Mouse (Mus musculus) kidney, embryonic 14.5 days (tissue): ENCODE data around the gene Tmprss4. TPM values are rescaled to one million over a fixed set of nuclear protein-coding genes. Genes with fewer than 3 reads are reported as not detected.

Experiments used
- ATAC-seq: fragments of 200-750 bp; cut with Nextera tagmentation; 2 replicates; pipeline ENCODE4 v1.8.0; 2017; ENCODE audit warnings: moderate number of reproducible peaks, mild to moderate bottlenecking, moderate TSS enrichment, moderate library complexity; ENCODE audit not compliant: low FRiP score, low TSS enrichment
- H3K27ac ChIP-seq: fragments of 300-500 bp; sonication (generic); 2 replicates; pipeline ENCODE4 v1.5.1; 2014; ENCODE audit warnings: low read depth, mild to moderate bottlenecking, low read length, moderate library complexity, mixed read lengths
- H3K27me3 ChIP-seq: fragments of 300-500 bp; sonication (generic); 2 replicates; pipeline ENCODE4 v1.6.1; 2014; ENCODE audit warnings: mild to moderate bottlenecking, low read length; ENCODE audit not compliant: control insufficient read depth, insufficient read depth
- H3K36me3 ChIP-seq: fragments of 300-500 bp; sonication (generic); 2 replicates; pipeline ENCODE4 v1.6.1; 2014; ENCODE audit warnings: low read length, mixed read lengths; ENCODE audit not compliant: control insufficient read depth, insufficient read depth
- H3K4me1 ChIP-seq: fragments of 300-500 bp; sonication (generic); 2 replicates; pipeline ENCODE4 v1.6.1; 2014; ENCODE audit warnings: low read length, mixed read lengths; ENCODE audit not compliant: control insufficient read depth, insufficient read depth
- H3K4me2 ChIP-seq: fragments of 300-500 bp; sonication (generic); replicated peaks from 2 replicates; pipeline ENCODE4 v1.6.1; 2014; ENCODE audit warnings: low read depth, mild to moderate bottlenecking, low read length
- H3K4me3 ChIP-seq: fragments of 300-500 bp; sonication (generic); 2 replicates; pipeline ENCODE4 v1.5.1; 2014; ENCODE audit warnings: mild to moderate bottlenecking, low read length
- H3K9ac ChIP-seq: fragments of 300-500 bp; sonication (generic); 2 replicates; pipeline ENCODE4 v1.6.1; 2014; ENCODE audit warnings: low read depth, mild to moderate bottlenecking, low read length, moderate library complexity
- H3K9me3 ChIP-seq: fragments of 300-500 bp; sonication (generic); 2 replicates; pipeline ENCODE4 v1.6.1; 2016; ENCODE audit warnings: low read length; ENCODE audit not compliant: control insufficient read depth
- WGBS: fragments of 180-500 bp; shearing (Covaris S2); extraction: QIAGEN DNeasy Blood & Tissue Kit; methylation state at CpG from one replicate; pipeline ENCODE4 v1.1.7; 2014; 5-methylcytosine and 5-hydroxymethylcytosine counted together
- polyA plus RNA-seq: library from polyadenylated mRNA; unstranded; fragments of >200 nt; fragmentation: Nextera tagmentation; extraction: Ambion mirVana; gene quantifications from 2 replicates; pipeline ENCODE4 v1.2.1, GENCODE M21; 2014

The Tmprss4 gene
- 0.26 and 1.1 TPM in 2 replicates for polyA plus RNA-seq

DNA sequence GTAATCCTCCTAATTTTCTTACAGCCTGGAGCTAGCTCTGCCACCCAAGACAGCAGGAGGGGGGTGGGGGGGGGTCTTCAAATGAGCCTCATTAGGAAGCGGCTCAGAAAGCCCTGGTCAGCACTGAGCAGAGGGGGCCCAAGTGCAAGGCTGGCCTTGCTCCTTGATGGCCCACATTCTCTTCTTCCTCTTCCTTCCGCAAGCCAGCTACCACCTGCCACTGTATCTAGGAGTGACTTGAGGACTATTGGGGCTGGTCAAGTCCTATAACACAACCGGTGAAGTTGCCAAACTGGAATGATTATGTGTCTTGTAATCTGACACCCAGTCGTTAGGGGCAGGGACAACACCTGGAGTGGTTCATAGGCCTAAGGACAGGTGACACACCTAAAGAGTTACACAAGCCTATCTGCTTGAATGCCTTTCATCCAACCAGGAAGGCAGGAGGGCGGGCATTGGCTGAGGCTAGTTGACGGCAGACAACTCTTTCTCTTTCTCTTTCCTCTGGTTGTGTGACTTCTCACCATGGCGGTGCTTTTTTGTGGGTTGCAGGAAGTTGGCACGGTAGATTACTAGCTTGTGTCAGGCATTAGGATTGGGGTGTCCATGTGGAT lies at the start of gene Tmprss4:
TSS of gene Tmprss4 (minus strand) at position 296 of the 614 bp plus-strand sequence.
- no peaks in the 10 kb centered on the region for H3K27me3 ChIP-seq
- 66% methylated on average over 8 of the region's 8 CpGs for WGBS
- no peak for ATAC-seq
- H3K9ac ChIP-seq = no peak within 1 kb of the TSS
- H3K36me3 ChIP-seq = no peaks in the 10 kb centered on the region
- no peak within 1 kb of the TSS for H3K4me3 ChIP-seq
- no peak within 1 kb of the TSS for H3K4me2 ChIP-seq
- 0 out of 2 replicates have a peak, but pooled peaks cover 4% of the 10 kb centered on the region for H3K4me1 ChIP-seq
- no peak within 1 kb of the TSS for H3K27ac ChIP-seq
- H3K9me3 ChIP-seq = no peaks in the 10 kb centered on the region

- H3K36me3 ChIP-seq = no peaks in the 10 kb centered on the region
- WGBS = 79% methylated on average over 6 of the region's 6 CpGs
- no peak overlapping the region for H3K4me3 ChIP-seq
- no peaks in the 10 kb centered on the region for H3K27me3 ChIP-seq
- no peak overlapping the region for H3K27ac ChIP-seq
- H3K4me1 ChIP-seq = no peaks in the 10 kb centered on the region
- H3K9ac ChIP-seq = no peak overlapping the region
- H3K4me2 ChIP-seq = no peak overlapping the region
- no peak for ATAC-seq
- H3K9me3 ChIP-seq = no peaks in the 10 kb centered on the region
These were observed 48.5 kb upstream of the Tmprss4 start for GRCm38 (mm10) chr9:45252395-45252794.

GRCm38 (mm10) chr9:45251990-45252389 lies 48.1 kb upstream of the Tmprss4 start:
- no peak for ATAC-seq
- H3K9me3 ChIP-seq = no peaks in the 10 kb centered on the region
- H3K27ac ChIP-seq = no peak overlapping the region
- no peaks in the 10 kb centered on the region for H3K4me1 ChIP-seq
- 53% methylated on average over 4 of the region's 4 CpGs for WGBS
- H3K4me2 ChIP-seq = no peak overlapping the region
- no peaks in the 10 kb centered on the region for H3K36me3 ChIP-seq
- no peak overlapping the region for H3K9ac ChIP-seq
- H3K27me3 ChIP-seq = no peaks in the 10 kb centered on the region
- no peak overlapping the region for H3K4me3 ChIP-seq

DNA sequence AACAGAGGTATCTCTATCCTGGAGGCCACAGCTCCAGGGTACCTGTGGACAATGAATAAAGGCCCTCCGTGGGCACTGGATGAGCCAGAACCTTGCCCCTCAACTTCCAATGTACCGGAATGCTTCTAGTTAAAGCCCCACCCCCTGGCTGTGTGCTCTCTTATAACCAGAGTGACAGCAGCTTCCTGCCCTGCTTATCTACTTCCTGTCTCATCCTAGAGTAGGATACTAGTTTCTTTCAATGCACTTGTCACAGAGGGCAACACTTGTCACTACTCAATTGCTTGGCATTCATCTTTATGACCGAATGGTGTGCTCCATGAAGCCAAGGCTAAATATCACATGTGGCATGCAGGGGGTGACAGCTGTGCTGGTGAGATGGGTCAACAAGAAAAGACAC lies 47.4 kb upstream of the Tmprss4 start:
- Histone ChIP-seq H3K9me3 (no peaks in the 10 kb centered on the region), H3K4me2 (no peak overlapping the region), H3K27ac (no peak overlapping the region), H3K27me3 (no peaks in the 10 kb centered on the region), H3K4me1 (no peaks in the 10 kb centered on the region), H3K36me3 (no peaks in the 10 kb centered on the region), H3K9ac (no peak overlapping the region), H3K4me3 (no peak overlapping the region)
- no peak for ATAC-seq
- WGBS = 79% methylated on average over 3 of the region's 3 CpGs

GRCm38 (mm10) chr9:45250306-45250705 lies 46.4 kb upstream of the Tmprss4 start:
- Histone ChIP-seq H3K27me3 (no peaks in the 10 kb centered on the region), H3K9ac (no peak overlapping the region), H3K36me3 (no peaks in the 10 kb centered on the region), H3K9me3 (no peaks in the 10 kb centered on the region), H3K4me1 (no peaks in the 10 kb centered on the region), H3K4me3 (no peak overlapping the region), H3K27ac (no peak overlapping the region), H3K4me2 (no peak overlapping the region)
- ATAC-seq = no peak
- WGBS = 89% methylated on average over 7 of the region's 7 CpGs

DNA sequence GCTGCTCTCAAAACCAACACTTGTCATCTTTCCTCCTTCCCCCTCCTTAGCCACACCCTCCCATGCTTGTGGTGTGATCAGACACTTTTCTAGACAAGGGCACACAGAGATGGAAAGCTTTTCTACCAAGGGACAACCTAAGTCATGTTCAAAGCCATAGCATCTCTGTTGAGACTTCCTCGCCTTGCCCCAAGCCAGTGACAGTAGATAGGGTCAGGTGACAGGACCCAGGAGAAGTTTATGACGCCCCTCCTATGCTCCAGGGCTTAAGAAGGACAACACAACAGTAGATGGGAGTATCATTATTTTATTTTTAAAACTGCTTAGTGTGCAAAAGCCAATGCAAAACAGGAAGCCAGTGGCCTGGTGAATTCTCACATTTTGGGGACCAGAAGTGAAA lies 43.6 kb upstream of the Tmprss4 start:
- Histone ChIP-seq H3K27me3 (no peaks in the 10 kb centered on the region), H3K4me2 (no peak overlapping the region), H3K9ac (no peak overlapping the region), H3K4me1 (no peaks in the 10 kb centered on the region), H3K27ac (no peak overlapping the region), H3K9me3 (no peaks in the 10 kb centered on the region), H3K36me3 (no peaks in the 10 kb centered on the region), H3K4me3 (no peak overlapping the region)
- ATAC-seq = no peak
- WGBS = 72% methylated on average over 2 of the region's 2 CpGs

GRCm38 (mm10) chr9:45246060-45246459 lies 42.2 kb upstream of the Tmprss4 start:
- no peak overlapping the region for H3K4me3 ChIP-seq
- no peaks in the 10 kb centered on the region for H3K9me3 ChIP-seq
- H3K27me3 ChIP-seq = no peaks in the 10 kb centered on the region
- no peak overlapping the region for H3K27ac ChIP-seq
- no peaks in the 10 kb centered on the region for H3K4me1 ChIP-seq
- no peak for ATAC-seq
- no peak overlapping the region for H3K9ac ChIP-seq
- 92% methylated on average over 6 of the region's 6 CpGs for WGBS
- H3K36me3 ChIP-seq = no peaks in the 10 kb centered on the region
- no peak overlapping the region for H3K4me2 ChIP-seq

DNA sequence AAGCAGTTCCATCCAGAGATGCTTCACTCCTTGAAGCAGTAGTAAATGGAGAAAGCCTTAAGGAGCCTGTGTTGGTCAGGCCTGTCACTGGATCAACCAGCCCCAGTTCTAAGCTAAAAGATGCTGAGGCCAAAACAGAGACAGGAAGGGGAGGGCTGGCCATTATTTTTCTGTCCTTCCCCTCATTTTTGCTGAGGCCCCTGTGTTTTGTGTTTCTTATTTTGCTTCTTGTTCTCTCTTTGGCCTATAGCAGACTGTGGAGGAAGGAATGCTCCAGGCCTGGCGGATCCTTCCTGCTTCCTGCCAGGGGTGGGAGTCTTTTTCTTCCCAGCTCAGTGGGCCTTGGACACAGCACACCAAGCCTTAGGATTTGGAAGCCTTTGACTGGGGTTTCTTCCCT lies 41.5 kb upstream of the Tmprss4 start:
- Histone ChIP-seq H3K27ac (no peak overlapping the region), H3K9me3 (no peaks in the 10 kb centered on the region), H3K4me2 (no peak overlapping the region), H3K36me3 (no peaks in the 10 kb centered on the region), H3K4me3 (no peak overlapping the region), H3K9ac (no peak overlapping the region), H3K4me1 (no peaks in the 10 kb centered on the region), H3K27me3 (no peaks in the 10 kb centered on the region)
- no peak for ATAC-seq
- WGBS = 71% methylated on average over 1 of the region's 1 CpGs

- H3K4me3 ChIP-seq = no peak overlapping the region
- no peaks in the 10 kb centered on the region for H3K27me3 ChIP-seq
- no peaks in the 10 kb centered on the region for H3K9me3 ChIP-seq
- no peak for ATAC-seq
- no peak overlapping the region for H3K27ac ChIP-seq
- H3K4me2 ChIP-seq = no peak overlapping the region
- WGBS = 87% methylated on average over 5 of the region's 5 CpGs
- H3K4me1 ChIP-seq = no peaks in the 10 kb centered on the region
- no peak overlapping the region for H3K9ac ChIP-seq
- no peaks in the 10 kb centered on the region for H3K36me3 ChIP-seq
These were observed 37.5 kb upstream of the Tmprss4 start for GRCm38 (mm10) chr9:45241397-45241796.
